Mouse (Mus musculus): Measurements from ENCODE around the gene Relch. TPM values are rescaled to one million over a fixed set of nuclear protein-coding genes. Genes with fewer than 3 reads are reported as not detected.

Relch gene
- polyA plus RNA-seq, 1 experiment from 2014 or later = 25.4 TPM

GRCm38 (mm10) chr1:105742481-105742880 is 78.8 kb downstream of the Relch start:
- H3K4me1 ChIP-seq (ENCODE audit: insufficient read depth) = no peaks in the 10 kb centered on the region
- ATAC-seq (ENCODE audit: insufficient read depth) (no peak), DNase-seq (no peak)
- 94% methylated on average over 1 of the region's 1 CpGs for WGBS
- H3K4me3 ChIP-seq (ENCODE audit: low read depth, low read length) = no peak overlapping the region
- no peak overlapping the region for H3K9ac ChIP-seq
- H3K4me2 ChIP-seq = no peak overlapping the region
- no peak for TF ChIP-seq CTCF (IDR thresholded peaks at IDR 0.05; ENCODE audit: low read depth)
- peaks cover 41% of the 10 kb centered on the region for H3K36me3 ChIP-seq (ENCODE audit: insufficient read depth)
- H3K27ac ChIP-seq (ENCODE audit: low read depth) = no peak overlapping the region
- H3K27me3 ChIP-seq (ENCODE audit: insufficient read depth, low read length) = no peaks in the 10 kb centered on the region
- no peaks in the 10 kb centered on the region for H3K9me3 ChIP-seq (ENCODE audit: low read depth, low read length)

DNA sequence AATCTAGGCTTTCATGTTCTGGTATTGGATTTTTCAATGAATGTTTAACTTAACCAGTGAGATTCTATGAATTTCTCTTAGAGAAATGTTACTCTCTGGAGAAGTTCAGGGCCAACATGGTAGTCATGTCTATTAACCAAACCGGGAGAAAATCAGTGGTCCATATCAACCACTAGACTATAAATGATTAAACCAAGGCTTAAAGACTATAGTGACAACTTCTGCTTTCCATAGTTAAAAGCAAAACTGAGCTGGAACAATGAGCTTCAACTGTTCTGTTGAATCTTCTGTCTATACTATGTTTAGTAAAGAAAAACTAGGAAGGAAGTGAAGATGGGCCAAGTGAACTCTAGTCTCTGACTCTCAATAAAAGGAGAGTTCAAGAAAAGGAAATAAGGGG is 82.8 kb downstream of the Relch start:
- DNase-seq = no peak
- peaks cover 55% of the 10 kb centered on the region for H3K36me3 ChIP-seq (ENCODE audit: insufficient read depth)
- no peak overlapping the region for H3K4me2 ChIP-seq
- no peak overlapping the region for H3K4me3 ChIP-seq (ENCODE audit: low read depth, low read length)
- no peak for TF ChIP-seq CTCF (IDR thresholded peaks at IDR 0.05; ENCODE audit: low read depth)
- no peak overlapping the region for H3K27ac ChIP-seq (ENCODE audit: low read depth)
- no peaks in the 10 kb centered on the region for H3K27me3 ChIP-seq (ENCODE audit: insufficient read depth, low read length)
- no peaks in the 10 kb centered on the region for H3K9me3 ChIP-seq (ENCODE audit: low read depth, low read length)
- H3K4me1 ChIP-seq (ENCODE audit: insufficient read depth) = no peaks in the 10 kb centered on the region
- no peak for ATAC-seq (ENCODE audit: insufficient read depth)
- no peak overlapping the region for H3K9ac ChIP-seq
- 84% methylated on average over 1 of the region's 1 CpGs for WGBS

DNA sequence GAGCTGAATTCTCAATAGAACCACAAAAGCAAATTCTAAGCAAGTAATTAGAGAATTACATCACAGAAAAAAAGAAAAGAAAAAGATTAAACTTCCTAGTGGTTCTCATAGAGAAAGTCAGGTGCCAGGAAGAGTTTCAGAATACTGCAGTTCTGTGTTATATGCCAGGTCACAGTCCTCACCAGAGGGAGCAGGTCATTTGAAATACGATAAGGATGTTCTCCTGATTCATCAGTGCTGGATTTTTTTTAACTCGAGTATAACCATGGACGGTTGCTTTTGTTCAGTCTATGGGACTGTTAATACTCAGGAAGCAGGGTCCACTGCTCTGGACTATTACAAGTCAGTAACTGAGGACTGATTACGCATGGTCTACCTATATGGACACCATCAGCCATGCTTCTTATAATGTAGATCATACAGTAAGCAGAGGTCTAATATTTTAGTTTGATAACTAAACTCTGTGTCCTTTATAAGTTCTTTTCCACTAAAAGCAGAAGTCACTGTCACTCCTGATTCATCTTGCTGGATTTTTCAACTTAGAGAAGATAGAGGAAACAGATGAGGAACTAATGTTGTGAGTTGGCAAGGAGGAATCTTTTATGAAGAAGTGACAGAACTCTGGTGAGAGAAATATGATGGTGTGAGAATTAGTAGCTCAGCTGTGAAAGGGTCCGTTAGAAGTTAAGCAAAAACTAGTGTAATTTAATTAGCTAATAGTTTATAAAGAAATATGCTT is 83.4 kb downstream of the Relch start:
- no peak for TF ChIP-seq CTCF (IDR thresholded peaks at IDR 0.05; ENCODE audit: low read depth)
- 87% methylated on average over 5 of the region's 5 CpGs for WGBS

GRCm38 (mm10) chr1:105748091-105748799 is 84.6 kb downstream of the Relch start:
- H3K9ac ChIP-seq = no peak overlapping the region
- DNase-seq (no peak), ATAC-seq (ENCODE audit: insufficient read depth) (no peak)
- H3K4me1 ChIP-seq (ENCODE audit: insufficient read depth) = no peaks in the 10 kb centered on the region
- H3K4me3 ChIP-seq (ENCODE audit: low read depth, low read length) = no peak overlapping the region
- no peak for TF ChIP-seq CTCF (IDR thresholded peaks at IDR 0.05; ENCODE audit: low read depth)
- peaks cover 60% of the 10 kb centered on the region for H3K36me3 ChIP-seq (ENCODE audit: insufficient read depth)
- no peak overlapping the region for H3K4me2 ChIP-seq
- H3K9me3 ChIP-seq (ENCODE audit: low read depth, low read length) = no peaks in the 10 kb centered on the region
- no peak overlapping the region for H3K27ac ChIP-seq (ENCODE audit: low read depth)
- H3K27me3 ChIP-seq (ENCODE audit: insufficient read depth, low read length) = no peaks in the 10 kb centered on the region
- 90% methylated on average over 4 of the region's 4 CpGs for WGBS

More for the DNA sequence above, 83.4 kb downstream of the Relch start:
- Histone ChIP-seq H3K4me1 (ENCODE audit: insufficient read depth) (no peaks in the 10 kb centered on the region), H3K9me3 (ENCODE audit: low read depth, low read length) (no peaks in the 10 kb centered on the region), H3K4me3 (ENCODE audit: low read depth, low read length) (no peak overlapping the region), H3K9ac (no peak overlapping the region), H3K27me3 (ENCODE audit: insufficient read depth, low read length) (no peaks in the 10 kb centered on the region), H3K36me3 (ENCODE audit: insufficient read depth) (peaks cover 52% of the 10 kb centered on the region), H3K27ac (ENCODE audit: low read depth) (no peak overlapping the region), H3K4me2 (no peak overlapping the region)
- DNase-seq (no peak), ATAC-seq (ENCODE audit: insufficient read depth) (no peak)

GRCm38 (mm10) chr1:105752196-105752595 is 88.5 kb downstream of the Relch start:
- no peaks in the 10 kb centered on the region for H3K4me1 ChIP-seq (ENCODE audit: insufficient read depth)
- H3K9me3 ChIP-seq (ENCODE audit: low read depth, low read length) = no peaks in the 10 kb centered on the region
- no peak for TF ChIP-seq CTCF (IDR thresholded peaks at IDR 0.05; ENCODE audit: low read depth)
- H3K27me3 ChIP-seq (ENCODE audit: insufficient read depth, low read length) = no peaks in the 10 kb centered on the region
- H3K9ac ChIP-seq = no peak overlapping the region
- DNase-seq (no peak), ATAC-seq (ENCODE audit: insufficient read depth) (no peak)
- H3K27ac ChIP-seq (ENCODE audit: low read depth) = no peak overlapping the region
- H3K4me2 ChIP-seq = no peak overlapping the region
- 76% methylated on average over 4 of the region's 4 CpGs for WGBS
- H3K4me3 ChIP-seq (ENCODE audit: low read depth, low read length) = no peak overlapping the region
- peaks cover 43% of the 10 kb centered on the region; the same call in 1 of the 2 replicates for H3K36me3 ChIP-seq (ENCODE audit: insufficient read depth)

DNA sequence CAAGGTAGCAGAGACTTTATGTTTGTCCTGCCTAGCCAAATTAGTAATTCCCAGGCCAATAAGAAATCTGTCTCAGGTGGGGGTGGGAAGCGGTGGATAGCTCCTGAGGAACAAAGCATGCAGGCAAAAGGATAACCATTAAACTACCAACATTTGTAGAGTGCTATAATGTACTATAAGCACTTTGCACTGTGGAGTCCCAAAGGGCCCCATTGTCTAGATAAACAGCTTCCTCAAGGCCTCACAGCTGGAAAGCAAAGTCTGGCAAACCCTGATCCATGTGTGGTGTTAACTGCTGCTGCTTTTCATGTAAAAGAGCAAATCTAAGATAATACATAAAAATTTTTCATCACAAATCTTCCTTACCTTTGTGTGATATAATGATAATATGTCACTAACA is 89.3 kb downstream of the Relch start:
- no peak overlapping the region for H3K27ac ChIP-seq (ENCODE audit: low read depth)
- H3K9me3 ChIP-seq (ENCODE audit: low read depth, low read length) = no peaks in the 10 kb centered on the region
- TF ChIP-seq CTCF (IDR thresholded peaks at IDR 0.05; ENCODE audit: low read depth) = no peak
- H3K9ac ChIP-seq = no peak overlapping the region
- no peak for DNase-seq
- no peak for ATAC-seq (ENCODE audit: insufficient read depth)
- H3K4me2 ChIP-seq = no peak overlapping the region
- H3K27me3 ChIP-seq (ENCODE audit: insufficient read depth, low read length) = no peaks in the 10 kb centered on the region
- peaks cover 38% of the 10 kb centered on the region; the same call in 1 of the 2 replicates for H3K36me3 ChIP-seq (ENCODE audit: insufficient read depth)
- WGBS = 97% methylated on average over 1 of the region's 1 CpGs
- no peaks in the 10 kb centered on the region for H3K4me1 ChIP-seq (ENCODE audit: insufficient read depth)
- H3K4me3 ChIP-seq (ENCODE audit: low read depth, low read length) = no peak overlapping the region

GRCm38 (mm10) chr1:105758798-105759197 is 95.1 kb downstream of the Relch start:
- Histone ChIP-seq H3K4me2 (no peak overlapping the region), H3K27ac (ENCODE audit: low read depth) (no peak overlapping the region), H3K4me1 (ENCODE audit: insufficient read depth) (no peaks in the 10 kb centered on the region), H3K9ac (no peak overlapping the region), H3K4me3 (ENCODE audit: low read depth, low read length) (no peak overlapping the region), H3K27me3 (ENCODE audit: insufficient read depth, low read length) (no peaks in the 10 kb centered on the region), H3K9me3 (ENCODE audit: low read depth, low read length) (no peaks in the 10 kb centered on the region; the same call in 1 of the 2 replicates), H3K36me3 (ENCODE audit: insufficient read depth) (peaks cover 2% of the 10 kb centered on the region; the same call in 1 of the 2 replicates)
- TF ChIP-seq CTCF (IDR thresholded peaks at IDR 0.05; ENCODE audit: low read depth) = no peak
- WGBS = 90% methylated on average over 4 of the region's 4 CpGs
- no peak for DNase-seq
- ATAC-seq (ENCODE audit: insufficient read depth) = no peak
